Mouse (Mus musculus): ENCODE measurements at regions not wholly inside any gene's neighbourhood (a gene's known extent, or its start where the extent isn't known, plus 50 kb on each side); places are given as distances from the start of the nearest gene placed in this dataset.

- no peak for TF ChIP-seq JUN (IDR thresholded peaks at IDR 0.05; ENCODE audit: insufficient read depth, low read depth, low read length)
- TF ChIP-seq EP300 (IDR thresholded peaks at IDR 0.05; ENCODE audit: low read length): no peak
- TF ChIP-seq MXI1 (IDR thresholded peaks at IDR 0.05; ENCODE audit: low read depth, low read length): no peak
- TF ChIP-seq ETS1 (conservative IDR thresholded peaks at IDR 0.05; ENCODE audit: low read depth, low read length): no peak
- no peak for TF ChIP-seq POLR2AphosphoS2 (IDR thresholded peaks at IDR 0.05; ENCODE audit: low read depth, low read length)
- TF ChIP-seq CHD1 (IDR thresholded peaks at IDR 0.05; ENCODE audit: low read depth, low read length): no peak
- no peak for TF ChIP-seq ZKSCAN1 (IDR thresholded peaks at IDR 0.05; ENCODE audit: borderline replicate concordance, low read depth, low read length)
- no peak for TF ChIP-seq RCOR1 (conservative IDR thresholded peaks at IDR 0.05; ENCODE audit: low read depth, low read length)
- no peak for TF ChIP-seq TCF12 (IDR thresholded peaks at IDR 0.05; ENCODE audit: low read depth, low read length)
- TF ChIP-seq USF2 (conservative IDR thresholded peaks at IDR 0.05; ENCODE audit: low read depth, low read length): no peak
- no peak for TF ChIP-seq KAT2A (IDR thresholded peaks at IDR 0.05; ENCODE audit: insufficient replicate concordance, low read length)
- TF ChIP-seq MAFK (IDR thresholded peaks at IDR 0.05; ENCODE audit: insufficient replicate concordance, low read length): no peak
- TF ChIP-seq CHD2 (IDR thresholded peaks at IDR 0.05; ENCODE audit: low read length): no peak
- TF ChIP-seq USF1 (IDR thresholded peaks at IDR 0.05; ENCODE audit: low read depth, low read length): no peak
- no peak for TF ChIP-seq E2F4 (IDR thresholded peaks at IDR 0.05; ENCODE audit: insufficient replicate concordance, low read depth, low read length)
- TF ChIP-seq MAZ (IDR thresholded peaks at IDR 0.05; ENCODE audit: low read depth, low read length): no peak
- no peak for TF ChIP-seq GABPA (IDR thresholded peaks at IDR 0.05; ENCODE audit: insufficient replicate concordance, low read depth, low read length)
- no peak for TF ChIP-seq ZMIZ1 (IDR thresholded peaks at IDR 0.05; ENCODE audit: low read depth, low read length)
- no peak for TF ChIP-seq POLR2A (IDR thresholded peaks at IDR 0.05; ENCODE audit: low read depth, low read length)
Observed at GRCm38 (mm10) chr15:97612325-97612724, 93.3 kb downstream of the Rpap3 start (continued).

- TF ChIP-seq MAX (IDR thresholded peaks at IDR 0.05; ENCODE audit: low read length) (no peak), ELF1 (IDR thresholded peaks at IDR 0.05; ENCODE audit: low read depth, low read length) (no peak), RAD21 (IDR thresholded peaks at IDR 0.05; ENCODE audit: low read depth, low read length) (no peak), UBTF (IDR thresholded peaks at IDR 0.05; ENCODE audit: low read depth, low read length) (no peak), TCF12 (IDR thresholded peaks at IDR 0.05; ENCODE audit: low read depth, low read length) (no peak), CHD1 (IDR thresholded peaks at IDR 0.05; ENCODE audit: low read depth, low read length) (no peak), SMC3 (IDR thresholded peaks at IDR 0.05; ENCODE audit: low read depth, low read length) (no peak), GABPA (IDR thresholded peaks at IDR 0.05; ENCODE audit: insufficient replicate concordance, low read depth, low read length) (no peak), CHD2 (IDR thresholded peaks at IDR 0.05; ENCODE audit: low read length) (no peak), CTCF (conservative IDR thresholded peaks at IDR 0.05 in 1 of 2, IDR thresholded peaks at IDR 0.05 in 1 of 2; ENCODE audit: low read depth in 2 of 2, low read length in 2 of 2) (no peak), HCFC1 (IDR thresholded peaks at IDR 0.05; ENCODE audit: low read depth, low read length) (no peak)
- Histone ChIP-seq H3K27me3 (replicated peaks) (no peaks in the 10 kb centered on the region), H3K27ac (ENCODE audit: insufficient read depth, low read depth) (no peak overlapping the region), H3K36me3 (replicated peaks in 1 of 2; ENCODE audit: control insufficient read depth in 1 of 2, insufficient read depth in 1 of 2, low read length in 1 of 2) (no peaks in the 10 kb centered on the region), H3K4me2 (ENCODE audit: insufficient read depth, low read depth, poor library complexity, severe bottlenecking) (no peak overlapping the region), H3K9ac (ENCODE audit: insufficient read depth, low read depth) (no peak overlapping the region), H3K79me2 (replicated peaks; ENCODE audit: control insufficient read depth, extremely low read depth, insufficient read depth, poor library complexity, severe bottlenecking) (no peaks in the 10 kb centered on the region), H3K4me1 (ENCODE audit: control insufficient read depth in 1 of 2, insufficient read depth in 2 of 2) (no peaks in the 10 kb centered on the region; a peak in 1 of 4 replicates), H3K9me3 (replicated peaks; ENCODE audit: low read length) (no peaks in the 10 kb centered on the region), H3K4me3 (replicated peaks in 1 of 3; ENCODE audit: low read depth in 2 of 3, low read length in 2 of 3, poor library complexity in 1 of 3) (no peak overlapping the region)
- dilution Hi-C loops (cut with MboI; ENCODE audit: extremely low pct_ligation_motif_present, extremely low pct_unique_long_range_greater_than_20kb, low sequenced_read_pairs): no loop called here
- DNase-seq (ENCODE audit: extremely low read depth): no peak
- in situ Hi-C loops (cut with MboI; ENCODE audit: low pct_ligation_motif_present, low pct_unique_long_range_greater_than_20kb, low sequenced_read_pairs): no loop called here
Observed at GRCm38 (mm10) chr15:97610767-97611166, 94.9 kb downstream of the Rpap3 start.
